Mouse (Mus musculus) intestine, postnatal 0 days (tissue): ENCODE results near the gene Mxd4. TPM values are rescaled to one million over a fixed set of nuclear protein-coding genes. Genes with fewer than 3 reads are reported as not detected.

Source experiments
- ATAC-seq: fragments of 200-750 bp; cut with Nextera tagmentation; 2 replicates; pipeline ENCODE4 v1.8.0; 2017; ENCODE audit warnings: mild to moderate bottlenecking, moderate TSS enrichment, moderate library complexity
- H3K27ac ChIP-seq: fragments of 300-500 bp; sonication (generic); 2 replicates; pipeline ENCODE4 v1.5.1; 2014; ENCODE audit warnings: mild to moderate bottlenecking, low read depth, low read length, moderate library complexity
- H3K27me3 ChIP-seq: fragments of 300-500 bp; sonication (generic); replicated peaks from 2 replicates; pipeline ENCODE4 v1.6.1; 2014; ENCODE audit warnings: low read length, mixed read lengths; ENCODE audit not compliant: control insufficient read depth, insufficient read depth
- H3K36me3 ChIP-seq: fragments of 300-500 bp; sonication (generic); 2 replicates; pipeline ENCODE4 v1.6.1; 2014; ENCODE audit warnings: mild to moderate bottlenecking, moderate library complexity; ENCODE audit not compliant: control insufficient read depth, insufficient read depth
- H3K4me1 ChIP-seq: fragments of 300-500 bp; sonication (generic); replicated peaks from 2 replicates; pipeline ENCODE4 v1.6.1; 2014; ENCODE audit warnings: antibody characterized with exemption, low read length, mixed read lengths; ENCODE audit not compliant: control insufficient read depth, insufficient read depth
- H3K4me2 ChIP-seq: fragments of 300-500 bp; sonication (generic); replicated peaks from 2 replicates; pipeline ENCODE4 v1.6.1; 2014; ENCODE audit warnings: low read depth, mild to moderate bottlenecking, moderate library complexity
- H3K4me3 ChIP-seq: fragments of 300-500 bp; sonication (generic); 2 replicates; pipeline ENCODE4 v1.5.1; 2014; ENCODE audit warnings: low read depth, low read length
- H3K9ac ChIP-seq: fragments of 300-500 bp; sonication (generic); 2 replicates; pipeline ENCODE4 v1.6.1; 2014; ENCODE audit warnings: mild to moderate bottlenecking, low read depth, low read length
- H3K9me3 ChIP-seq: fragments of 300-500 bp; sonication (generic); 2 replicates; pipeline ENCODE4 v1.6.1; 2016; ENCODE audit warnings: mixed run types; ENCODE audit not compliant: control insufficient read depth
- CTCF ChIP-seq: sonication (generic); IDR thresholded peaks from 2 replicates; pipeline ENCODE4 v1.5.1; 2016; ENCODE audit warnings: low read depth, mild to moderate bottlenecking, control low read depth, antibody characterized with exemption, moderate library complexity
- WGBS: fragments of 180-500 bp; shearing (Covaris S2); extraction: QIAGEN DNeasy Blood & Tissue Kit; methylation state at CpG from one replicate; pipeline ENCODE4 v1.1.7; 2014; 5-methylcytosine and 5-hydroxymethylcytosine counted together
- polyA plus RNA-seq: library from polyadenylated mRNA; unstranded; fragments of >200 nt; fragmentation: Nextera tagmentation; extraction: Ambion mirVana; gene quantifications from 2 replicates; pipeline ENCODE4 v1.2.1, GENCODE M21; 2015

Mxd4 gene
- polyA plus RNA-seq, 1 experiment from 2014 or later, result 14.1 TPM

DNA sequence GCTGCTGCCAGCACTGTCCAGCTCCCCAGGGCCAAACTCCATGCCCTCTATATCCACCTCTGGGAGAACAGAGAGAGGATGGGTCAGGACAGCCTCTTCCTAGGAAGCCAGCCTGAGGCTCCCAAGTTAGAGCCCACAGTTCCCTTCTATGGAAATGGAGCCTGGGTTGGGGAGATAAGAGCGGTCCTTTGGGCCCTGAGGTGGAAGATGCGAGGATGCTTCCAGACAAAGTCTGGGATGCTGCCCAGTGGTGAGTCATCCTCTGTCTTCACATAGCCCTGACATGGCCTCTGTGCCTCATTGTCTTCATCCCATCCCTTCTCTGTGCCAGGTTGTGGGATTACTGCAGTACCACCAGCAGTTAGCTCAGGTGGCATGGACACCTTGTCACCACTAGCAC lies 10.4 kb downstream of the Mxd4 start:
- no peak for ATAC-seq
- H3K27me3 ChIP-seq, result no peaks in the 10 kb centered on the region
- no peak overlapping the region for H3K27ac ChIP-seq
- H3K9me3 ChIP-seq, result no peaks in the 10 kb centered on the region
- no peak for TF ChIP-seq CTCF
- no peak overlapping the region for H3K4me2 ChIP-seq
- H3K9ac ChIP-seq, result no peak overlapping the region
- 100% methylated on average over 2 of the region's 2 CpGs for WGBS
- H3K4me1 ChIP-seq, result 0 out of 2 replicates have a peak, but pooled peaks cover 4% of the 10 kb centered on the region
- H3K36me3 ChIP-seq, result peaks cover 68% of the 10 kb centered on the region
- no peak overlapping the region for H3K4me3 ChIP-seq

GRCm38 (mm10) chr5:34176691-34177090 lies 10.8 kb downstream of the Mxd4 start:
- no peaks in the 10 kb centered on the region for H3K27me3 ChIP-seq
- H3K27ac ChIP-seq, result no peak overlapping the region
- ATAC-seq, result no peak
- H3K9me3 ChIP-seq, result no peaks in the 10 kb centered on the region
- no peak overlapping the region for H3K4me3 ChIP-seq
- 86% methylated on average over 10 of the region's 10 CpGs for WGBS
- H3K9ac ChIP-seq, result no peak overlapping the region
- H3K4me1 ChIP-seq, result 0 out of 2 replicates have a peak, but pooled peaks cover 2% of the 10 kb centered on the region
- H3K36me3 ChIP-seq, result peaks cover 68% of the 10 kb centered on the region
- no peak overlapping the region for H3K4me2 ChIP-seq
- TF ChIP-seq CTCF, result no peak

DNA sequence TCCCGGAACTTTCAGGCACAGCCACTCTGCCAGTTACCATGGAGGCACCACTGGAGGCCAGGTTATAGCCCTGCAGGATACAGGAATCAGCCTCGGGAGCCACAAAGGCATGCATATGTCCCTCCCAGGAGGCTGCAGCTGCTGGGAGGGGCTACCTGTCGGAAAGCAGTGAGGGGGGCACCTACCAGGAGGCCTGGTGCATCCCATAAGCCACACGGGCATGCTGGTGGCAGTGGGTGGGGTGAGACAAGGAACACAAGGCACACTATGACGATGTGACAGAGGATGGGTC lies 12.2 kb downstream of the Mxd4 start:
- TF ChIP-seq CTCF, result no peak
- no peaks in the 10 kb centered on the region for H3K9me3 ChIP-seq
- H3K9ac ChIP-seq, result no peak overlapping the region
- no peak overlapping the region for H3K27ac ChIP-seq
- ATAC-seq, result no peak
- H3K4me1 ChIP-seq, result no peaks in the 10 kb centered on the region; the same call in 1 of the 2 replicates
- 41% methylated on average over 5 of the region's 5 CpGs for whole genome bisulfite sequencing
- no peak overlapping the region for H3K4me3 ChIP-seq
- peaks cover 63% of the 10 kb centered on the region for H3K36me3 ChIP-seq
- H3K4me2 ChIP-seq, result no peak overlapping the region
- no peaks in the 10 kb centered on the region for H3K27me3 ChIP-seq

DNA sequence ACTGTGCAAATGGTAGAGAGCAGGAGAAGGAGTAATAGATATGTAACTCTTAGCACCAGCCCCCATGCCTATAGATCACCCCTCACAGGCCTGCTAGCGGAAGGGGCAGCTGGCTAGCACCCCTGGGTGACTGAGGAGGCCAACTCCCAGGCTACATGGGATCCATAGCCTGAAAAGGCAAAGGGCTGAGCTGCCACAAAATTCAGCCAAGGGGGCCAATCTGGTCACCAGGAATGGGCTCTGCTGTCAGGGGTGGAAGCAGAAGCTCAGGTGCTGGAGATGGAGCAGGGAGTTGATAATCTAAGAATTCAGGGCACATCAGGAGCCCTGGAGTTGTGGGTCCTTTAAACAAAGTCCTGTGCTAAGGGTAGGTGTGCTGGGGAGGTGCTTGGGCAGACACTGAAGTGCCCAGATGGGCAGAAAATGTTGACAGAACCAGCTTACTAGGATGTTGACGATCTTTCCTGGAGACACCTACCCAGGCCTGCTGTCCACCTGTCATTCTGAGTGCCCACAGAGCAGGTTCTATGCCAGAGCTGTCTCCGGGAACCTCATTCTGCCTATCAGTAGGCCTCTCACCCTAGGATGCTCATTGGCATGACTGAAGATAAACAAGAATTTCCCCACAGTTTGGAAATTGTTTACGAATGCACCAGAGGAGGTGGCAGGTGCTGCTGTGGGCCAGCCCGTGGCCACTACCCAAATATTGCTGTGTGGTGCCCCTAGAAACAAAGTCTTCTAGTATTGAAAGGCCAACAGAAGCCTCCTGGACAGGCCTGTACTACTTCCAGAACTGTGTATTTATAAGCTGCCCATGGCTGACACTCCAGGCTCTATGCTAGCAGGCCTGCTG lies 12.7 kb downstream of the Mxd4 start:
- Histone ChIP-seq H3K4me3 (no peak overlapping the region), H3K27ac (no peak overlapping the region), H3K4me1 (no peaks in the 10 kb centered on the region; the same call in 1 of the 2 replicates), H3K36me3 (peaks cover 57% of the 10 kb centered on the region), H3K9ac (no peak overlapping the region), H3K4me2 (no peak overlapping the region), H3K9me3 (no peaks in the 10 kb centered on the region), H3K27me3 (no peaks in the 10 kb centered on the region)
- no peak for TF ChIP-seq CTCF
- ATAC-seq, result no peak
- WGBS, result 73% methylated on average over 5 of the region's 5 CpGs

DNA sequence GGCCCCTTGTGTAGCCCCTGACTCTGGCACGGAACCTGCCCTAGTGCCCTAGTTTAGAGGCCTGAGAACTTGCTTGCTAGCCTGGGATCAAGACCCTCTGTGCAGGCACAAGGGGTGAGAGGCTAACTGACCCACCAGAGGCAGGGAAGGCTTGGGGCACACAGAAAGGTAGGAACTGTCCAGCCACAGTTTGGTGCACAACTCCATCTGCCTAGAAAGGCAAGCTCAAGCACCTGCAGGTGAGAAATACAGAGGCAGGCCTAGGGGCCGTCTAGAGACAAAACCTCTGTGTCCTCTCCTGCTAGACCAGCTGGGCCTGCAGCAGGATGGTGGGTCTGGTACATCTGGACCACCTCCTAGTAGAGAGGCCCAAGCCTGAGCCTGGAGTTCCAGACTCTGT lies 13.5 kb downstream of the Mxd4 start:
- Histone ChIP-seq H3K4me2 (no peak overlapping the region), H3K27me3 (no peaks in the 10 kb centered on the region), H3K4me1 (no peaks in the 10 kb centered on the region; the same call in 1 of the 2 replicates), H3K27ac (no peak overlapping the region), H3K4me3 (no peak overlapping the region), H3K9me3 (no peaks in the 10 kb centered on the region), H3K9ac (no peak overlapping the region), H3K36me3 (peaks cover 56% of the 10 kb centered on the region)
- ATAC-seq, result no peak
- TF ChIP-seq CTCF, result no peak
- WGBS, result 74% methylated on average over 2 of the region's 2 CpGs

GRCm38 (mm10) chr5:34170726-34171125 lies 16.8 kb downstream of the Mxd4 start:
- WGBS, result 63% methylated on average over 4 of the region's 4 CpGs
- no peak overlapping the region for H3K27ac ChIP-seq
- no peak for TF ChIP-seq CTCF

More at GRCm38 (mm10) chr5:34170726-34171125, 16.8 kb downstream of the Mxd4 start:
- no peak for ATAC-seq
- Histone ChIP-seq H3K4me1 (no peaks in the 10 kb centered on the region; the same call in 1 of the 2 replicates), H3K4me3 (no peak overlapping the region), H3K9me3 (no peaks in the 10 kb centered on the region), H3K27me3 (no peaks in the 10 kb centered on the region), H3K36me3 (peaks cover 25% of the 10 kb centered on the region), H3K9ac (no peak overlapping the region), H3K4me2 (no peak overlapping the region)
